Mouse (Mus musculus) spleen, postnatal 10 days (tissue): ENCODE measurements around the gene Ccnq.

ENCODE experiments used
- DNase-seq, 2 experiments: peaks; one replicate each; pipeline ENCODE4 v3.0.0; 2021 to 2022; ENCODE audit warnings: low spot score in 2 of 2

The Ccnq gene

GRCm38 (mm10) chr11:78750885-78751842 is at the start of gene Ccnq:
Gene Ccnq, minus strand, starts transcription at chr11:78751729.
- peak; percentile 59 to 81 for DNase-seq

- no peak for DNase-seq
Observed at GRCm38 (mm10) chr11:78801094-78801493, 49.6 kb upstream of the Ccnq start.

- DNase-seq: no peak
Observed at GRCm38 (mm10) chr11:78796072-78796729, 44.7 kb upstream of the Ccnq start.

- peak in 1 of 2 experiments; percentile 24 for DNase-seq
Observed at GRCm38 (mm10) chr11:78793116-78793515, 41.6 kb upstream of the Ccnq start.

- DNase-seq: peak in 1 of 2 experiments; percentile 32
Observed at GRCm38 (mm10) chr11:78792465-78792864, 40.9 kb upstream of the Ccnq start.

- DNase-seq: no peak
Observed at GRCm38 (mm10) chr11:78792055-78792454, 40.5 kb upstream of the Ccnq start.

- peak in 1 of 2 experiments; percentile 33 for DNase-seq
Observed at GRCm38 (mm10) chr11:78791582-78791981, 40.1 kb upstream of the Ccnq start.

GRCm38 (mm10) chr11:78789370-78790060 is 38.0 kb upstream of the Ccnq start:
- DNase-seq: no peak

- no peak for DNase-seq
Observed at GRCm38 (mm10) chr11:78786013-78786431, 34.5 kb upstream of the Ccnq start.

GRCm38 (mm10) chr11:78782791-78783347 is 31.3 kb upstream of the Ccnq start:
- no peak for DNase-seq

- DNase-seq: no peak
Observed at GRCm38 (mm10) chr11:78782326-78782725, 30.8 kb upstream of the Ccnq start.

GRCm38 (mm10) chr11:78780571-78780970 is 29.0 kb upstream of the Ccnq start:
- DNase-seq: no peak

- no peak for DNase-seq
Observed at GRCm38 (mm10) chr11:78780002-78780401, 28.5 kb upstream of the Ccnq start.

- no peak for DNase-seq
Observed at GRCm38 (mm10) chr11:78777851-78778680, 26.5 kb upstream of the Ccnq start.

- DNase-seq: peak; percentile 14 to 33
Observed at GRCm38 (mm10) chr11:78771751-78772283, 20.3 kb upstream of the Ccnq start.

GRCm38 (mm10) chr11:78770436-78770835 is 18.9 kb upstream of the Ccnq start:
- DNase-seq: no peak

GRCm38 (mm10) chr11:78768778-78769177 is 17.2 kb upstream of the Ccnq start:
- DNase-seq: no peak

- no peak for DNase-seq
Observed at GRCm38 (mm10) chr11:78766069-78766830, 14.7 kb upstream of the Ccnq start.

- DNase-seq: no peak
Observed at GRCm38 (mm10) chr11:78764820-78765219, 13.3 kb upstream of the Ccnq start.

- DNase-seq: no peak
Observed at GRCm38 (mm10) chr11:78764304-78764703, 12.8 kb upstream of the Ccnq start.
